Mouse (Mus musculus): ENCODE data around the gene Grin3b.

- no peak for TF ChIP-seq POLR2A (IDR thresholded peaks at IDR 0.05; ENCODE audit: low read depth, low read length)
- TF ChIP-seq CTCF (IDR thresholded peaks at IDR 0.05; ENCODE audit: extremely low read depth, insufficient read length, insufficient replicate concordance, low read depth, low read length) = no peak
These were observed 12.7 kb downstream of the Grin3b start for GRCm38 (mm10) chr10:79983205-79983604.

Data from small intestine, adult 2 months (tissue).